8 mouse cellular contexts compared by ENCODE assay signal in genomic region chr12:93152618-93153245, GRCm38 (mm10).
DNase-seq lines count a peak whose midpoint lies in the region; ATAC-seq and TF ChIP-seq lines count a peak whose summit lies in the region.

No protein-coding gene starts in this region.

- no peaks in the 10 kb centered on the region for H3K4me1 ChIP-seq in heart, postnatal 0 days (ENCODE audit: control insufficient read depth, insufficient read depth)

- TF ChIP-seq EP300 in heart, postnatal 0 days (IDR thresholded peaks at IDR 0.05; ENCODE audit: low read depth) = no peak

- no peaks in the 10 kb centered on the region for H3K27me3 ChIP-seq in heart, postnatal 0 days (ENCODE audit: control insufficient read depth, insufficient read depth, low read length)

- no peak overlapping the region for H3K27ac ChIP-seq in heart, postnatal 0 days (ENCODE audit: low read depth)
- no peak overlapping the region for H3K27ac ChIP-seq in left cerebral cortex, adult 2 months

- 52% methylated on average over 6 of the region's 6 CpGs for WGBS in heart, postnatal 0 days

- H3K9me3 ChIP-seq in heart, postnatal 0 days (replicated peaks; ENCODE audit: control insufficient read depth, low read length) = no peaks in the 10 kb centered on the region

- no peak for ATAC-seq in heart, postnatal 0 days (ENCODE audit: insufficient read depth, low read depth)
- ATAC-seq in frontal cortex, adult (ENCODE audit: low TSS enrichment) = peak; percentile 65; the same call in 1 of the 2 replicates

- no peak overlapping the region for H3K4me2 ChIP-seq in heart, postnatal 0 days (ENCODE audit: low read depth, low read length)

- TF ChIP-seq CTCF in heart, postnatal 0 days (IDR thresholded peaks at IDR 0.05; ENCODE audit: low read depth) = peak; percentile 63
- TF ChIP-seq CTCF in left cerebral cortex, adult 2 months (IDR thresholded peaks at IDR 0.05) = peak; percentile 67

- H3K4me3 ChIP-seq in heart, postnatal 0 days (ENCODE audit: low read depth, low read length) = no peak overlapping the region
- H3K4me3 ChIP-seq in left cerebral cortex, adult 2 months = no peak overlapping the region

- H3K36me3 ChIP-seq in heart, postnatal 0 days (replicated peaks; ENCODE audit: control insufficient read depth, insufficient read depth, low read length) = no peaks in the 10 kb centered on the region

- intact Hi-C loops in left cerebral cortex, adult 2 months (cut with DNase I) = no loop called here

- no peak overlapping the region for H3K9ac ChIP-seq in heart, postnatal 0 days (replicated peaks; ENCODE audit: low read depth, low read length)

- peak; percentile 10 for DNase-seq in heart, postnatal 0 days (ENCODE audit: low spot score)
- DNase-seq in heart, adult 9 months (ENCODE audit: low spot score in 2 of 2) = no peak
- peak; percentile 10 to 41 for DNase-seq in CD8-positive naive resting alpha-beta T cell, adult 2 months (ENCODE audit: low read depth in 2 of 2, low spot score in 2 of 2)
- DNase-seq in brain, adult 2 months (ENCODE audit: low read depth, low spot score) = peak; percentile 58
- peak; percentile 15 to 50 for DNase-seq in left cerebral cortex, adult 2 months (ENCODE audit: extremely low spot score in 1 of 2, low spot score in 2 of 2)
- peak; percentile 79 for DNase-seq in naive thymus-derived CD4-positive, alpha-beta T cell, adult 2 months (ENCODE audit: low read depth)
- peak; percentile 64 for DNase-seq in thymus, postnatal 0 days (ENCODE audit: low spot score)

Comparison
In these comparisons a context has a peak if more than half of its experiments do, and no peak if none do; other contexts are left out.
1. DNase-seq: peak in heart, postnatal 0 days (single experiment), CD8-positive naive resting alpha-beta T cell, adult 2 months (2 of 2), brain, adult 2 months (single experiment), left cerebral cortex, adult 2 months (2 of 2), naive thymus-derived CD4-positive, alpha-beta T cell, adult 2 months (single experiment) and thymus, postnatal 0 days (single experiment); none in heart, adult 9 months (0 of 2).